Mouse (Mus musculus) 3T3-L1 (cell line): ENCODE results near the gene Irgc1.

ENCODE experiments used
- DNase-seq: peaks from one replicate; pipeline ENCODE4 v3.0.0-alpha.2; 2015; ENCODE audit warnings: low read depth, low spot score

The Irgc1 gene

GRCm38 (mm10) chr7:24437981-24438380 is 14.1 kb downstream of the Irgc1 start:
- no peak for DNase-seq

- no peak for DNase-seq
Observed at GRCm38 (mm10) chr7:24435305-24435704, 16.8 kb downstream of the Irgc1 start.

- no peak for DNase-seq
Observed at GRCm38 (mm10) chr7:24431713-24432112, 20.4 kb downstream of the Irgc1 start.

DNA sequence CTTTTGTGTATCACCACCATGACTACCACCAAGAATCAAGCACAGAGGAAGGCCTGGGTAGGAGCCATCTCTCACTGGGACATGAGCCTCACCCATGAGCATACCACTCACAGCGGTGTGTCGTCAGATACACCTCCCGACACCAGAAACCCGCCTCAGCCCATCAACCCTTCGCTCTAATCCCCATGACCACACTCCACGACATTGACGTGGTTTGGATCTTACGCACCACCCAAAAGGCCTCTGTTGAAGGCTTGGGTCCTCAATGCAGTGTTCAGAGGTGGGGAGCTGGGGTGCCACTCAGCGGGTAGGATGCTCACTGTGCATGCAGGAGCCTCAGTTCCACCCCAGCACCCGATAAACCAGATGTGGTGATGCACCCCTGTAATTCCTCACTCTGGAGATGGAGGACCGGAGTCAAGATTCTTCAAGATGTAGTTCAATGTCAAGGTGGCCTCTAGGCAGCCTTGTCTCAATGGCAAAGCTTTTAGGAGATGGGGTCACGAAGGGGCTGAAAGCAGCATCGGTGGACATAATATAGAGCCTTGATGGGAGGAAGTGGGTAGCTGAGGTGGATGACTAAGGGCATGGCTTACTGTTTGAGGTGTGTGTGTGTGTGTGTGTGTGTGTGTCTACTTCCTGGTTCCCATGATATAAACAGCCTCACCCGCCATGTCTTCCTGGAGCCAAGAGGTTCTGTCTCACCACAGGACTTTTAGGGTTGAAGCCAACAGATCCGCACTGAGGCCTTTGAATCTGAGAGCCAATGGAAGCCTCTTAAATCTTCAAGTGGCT is 21.3 kb downstream of the Irgc1 start:
- DNase-seq, result no peak

GRCm38 (mm10) chr7:24429413-24430112 is 22.5 kb downstream of the Irgc1 start:
- DNase-seq, result no peak

- no peak for DNase-seq
Observed at GRCm38 (mm10) chr7:24428725-24429124, 23.4 kb downstream of the Irgc1 start.

DNA sequence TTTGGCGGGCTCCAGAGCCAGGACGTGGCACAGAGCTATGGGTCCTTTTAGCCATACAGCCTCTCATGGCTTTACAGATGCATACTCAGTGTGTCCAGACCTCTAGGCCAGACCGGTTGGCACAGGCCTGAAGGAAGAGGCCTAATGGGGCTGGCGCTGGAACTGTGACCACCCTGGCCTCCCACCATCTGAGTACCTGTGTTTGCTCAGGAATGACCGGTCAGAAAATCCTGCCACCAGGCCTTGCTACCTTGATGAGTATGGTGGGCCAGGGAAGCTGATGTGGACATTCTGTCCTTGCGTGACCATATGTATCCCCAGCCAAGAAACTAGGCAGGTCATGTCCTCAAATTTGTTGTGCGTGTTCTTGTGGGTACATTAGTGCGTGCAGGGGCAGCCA is 24.9 kb downstream of the Irgc1 start:
- DNase-seq, result no peak

DNA sequence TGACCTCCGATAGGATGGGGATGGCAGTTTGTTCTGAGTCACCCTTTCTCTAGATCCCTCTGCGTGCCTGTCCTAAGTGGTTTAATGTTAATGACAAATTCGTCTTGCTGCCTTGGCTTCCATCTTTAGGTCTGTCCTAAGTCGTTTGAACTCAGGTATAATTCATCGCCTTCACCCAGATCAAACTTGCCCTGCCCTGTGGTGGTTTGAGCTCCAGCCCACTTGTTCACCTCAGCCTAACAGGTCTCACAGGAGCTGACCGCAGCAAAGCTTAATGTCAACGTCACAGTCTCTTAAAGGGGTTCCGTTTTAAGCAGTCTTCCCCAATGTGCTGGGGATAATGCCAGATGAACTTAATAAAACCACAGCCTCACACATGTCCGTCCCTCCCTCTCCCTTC is 26.2 kb downstream of the Irgc1 start:
- DNase-seq, result no peak

- DNase-seq, result no peak
Observed at GRCm38 (mm10) chr7:24423956-24424732, 28.0 kb downstream of the Irgc1 start.

DNA sequence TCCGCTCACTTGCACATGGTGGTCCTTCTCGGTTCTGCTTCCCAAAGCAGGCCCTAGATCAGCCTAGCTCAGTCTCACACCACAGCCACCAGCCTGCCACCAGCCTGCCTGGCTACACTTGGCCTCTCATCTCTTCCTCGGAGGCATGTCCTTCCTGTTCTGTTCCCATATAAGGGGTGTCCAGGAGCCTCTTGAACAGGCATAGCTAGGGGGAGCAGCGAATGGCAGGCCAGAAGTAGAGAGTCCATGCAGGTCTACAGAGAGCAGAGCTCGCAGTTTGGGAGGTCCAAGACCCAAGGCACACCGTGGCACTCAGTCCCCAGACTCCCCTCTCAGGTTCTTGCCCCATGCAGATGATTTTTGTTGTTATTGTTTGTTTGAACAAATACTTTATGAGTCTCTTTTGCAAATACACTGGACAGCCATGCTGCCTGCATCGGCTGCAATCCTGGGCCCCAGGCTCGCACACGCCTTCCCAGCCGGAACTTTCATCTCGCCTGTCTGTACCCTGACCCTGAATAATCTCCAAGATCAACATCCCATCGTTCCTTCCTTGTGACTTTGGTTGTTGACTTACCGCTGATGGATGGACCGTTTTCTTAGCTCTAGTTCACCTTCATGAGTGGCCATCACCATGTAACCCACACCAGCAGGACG is 28.9 kb downstream of the Irgc1 start:
- no peak for DNase-seq

DNA sequence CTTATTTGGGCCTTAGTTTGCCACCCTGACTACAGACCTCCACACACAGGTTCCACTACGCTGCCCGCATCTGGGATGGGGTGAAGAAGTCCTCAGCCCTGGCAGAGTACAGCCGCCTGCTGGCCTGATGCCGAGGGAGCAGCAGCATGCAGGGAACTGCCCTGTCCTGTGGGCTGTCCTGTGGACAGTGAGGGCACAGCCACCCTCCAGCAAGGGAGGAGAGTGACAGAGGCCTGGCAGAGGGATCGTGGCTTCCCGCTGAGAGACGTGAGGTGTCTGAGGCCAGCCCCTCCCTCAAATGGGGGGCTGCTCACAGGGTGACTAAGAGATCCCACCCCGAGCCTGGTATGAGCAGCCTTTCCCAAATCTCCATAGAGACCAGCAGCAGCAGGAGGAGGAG is 29.8 kb downstream of the Irgc1 start:
- no peak for DNase-seq

DNA sequence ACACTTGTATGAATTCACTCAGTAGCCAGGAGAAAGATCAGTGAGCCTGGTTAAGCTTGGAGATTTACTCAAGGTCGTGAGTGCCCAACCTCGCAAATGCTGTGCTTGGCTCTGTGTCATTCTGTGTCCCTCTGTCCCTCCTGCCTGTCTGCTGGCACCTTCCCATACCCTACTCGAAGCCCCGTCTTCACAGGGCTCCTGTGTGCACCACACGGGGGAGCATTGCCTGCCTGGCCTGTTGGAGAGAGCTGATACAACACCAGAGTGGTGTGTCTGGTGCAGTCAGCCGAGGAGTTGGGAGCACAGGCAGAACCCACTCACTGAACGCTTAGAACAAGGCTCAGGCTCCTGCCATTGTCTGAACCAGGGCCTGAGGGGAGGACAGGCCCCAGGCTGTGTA is 30.4 kb downstream of the Irgc1 start:
- DNase-seq, result no peak

DNA sequence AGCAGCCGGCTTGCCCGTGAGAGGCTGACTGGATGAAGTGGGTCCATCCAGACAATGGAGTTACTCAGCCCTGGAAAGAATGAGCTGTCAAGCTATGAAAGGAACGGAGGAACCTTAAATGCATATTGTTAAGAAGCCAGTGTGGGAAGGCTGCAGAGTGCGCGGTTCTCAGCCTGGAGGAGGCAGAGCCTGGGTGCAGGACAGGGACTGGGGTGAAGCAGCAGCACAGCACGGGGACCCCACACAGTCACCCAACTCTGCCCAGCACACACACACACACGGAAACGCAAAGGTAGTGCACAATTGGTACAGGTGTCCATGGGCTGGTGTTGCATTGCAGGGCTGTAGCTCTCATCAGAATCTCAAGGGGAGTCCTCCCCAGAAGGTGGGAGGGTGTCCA is 32.5 kb downstream of the Irgc1 start:
- DNase-seq, result no peak

GRCm38 (mm10) chr7:24415261-24415660 is 36.8 kb downstream of the Irgc1 start:
- no peak for DNase-seq

GRCm38 (mm10) chr7:24413630-24414029 is 38.5 kb downstream of the Irgc1 start:
- no peak for DNase-seq

DNA sequence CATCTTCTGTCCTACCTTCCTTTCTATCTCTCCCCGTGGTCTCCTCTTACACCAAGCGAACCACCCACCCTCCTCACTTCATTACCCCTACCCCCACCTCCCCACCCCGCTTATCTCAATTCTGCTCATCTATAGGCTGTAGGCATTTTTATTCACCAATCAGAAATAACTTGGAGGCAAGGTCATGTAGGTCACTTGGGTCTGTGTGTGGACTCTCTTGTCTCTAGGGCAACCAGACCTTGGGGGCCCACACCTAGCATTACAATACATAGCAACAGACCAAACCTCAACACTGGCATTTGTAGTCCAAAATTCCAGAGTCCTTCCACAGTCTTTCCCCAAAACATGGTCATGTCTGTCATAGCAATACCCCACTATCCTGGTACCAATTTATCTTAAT is 41.3 kb downstream of the Irgc1 start:
- DNase-seq, result no peak

DNA sequence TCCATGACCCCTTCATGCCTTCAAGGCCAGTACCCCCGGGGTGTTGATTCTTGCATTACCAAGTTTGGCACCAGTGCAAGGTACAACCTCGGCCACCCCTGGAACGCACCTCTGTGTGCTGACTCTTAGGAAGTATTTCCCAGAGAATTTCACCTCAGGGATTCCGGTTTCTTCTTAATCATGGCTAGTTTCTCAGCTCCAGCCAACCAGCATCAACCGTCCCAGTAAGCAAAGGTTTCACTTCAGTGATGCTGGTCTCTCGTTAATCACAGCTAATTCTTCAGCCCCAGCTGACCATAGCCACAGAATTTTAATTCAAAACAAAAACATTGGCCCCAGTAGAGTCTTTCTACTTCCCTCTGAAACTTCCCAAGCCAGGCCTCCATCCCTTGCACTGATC is 42.0 kb downstream of the Irgc1 start:
- DNase-seq, result no peak

DNA sequence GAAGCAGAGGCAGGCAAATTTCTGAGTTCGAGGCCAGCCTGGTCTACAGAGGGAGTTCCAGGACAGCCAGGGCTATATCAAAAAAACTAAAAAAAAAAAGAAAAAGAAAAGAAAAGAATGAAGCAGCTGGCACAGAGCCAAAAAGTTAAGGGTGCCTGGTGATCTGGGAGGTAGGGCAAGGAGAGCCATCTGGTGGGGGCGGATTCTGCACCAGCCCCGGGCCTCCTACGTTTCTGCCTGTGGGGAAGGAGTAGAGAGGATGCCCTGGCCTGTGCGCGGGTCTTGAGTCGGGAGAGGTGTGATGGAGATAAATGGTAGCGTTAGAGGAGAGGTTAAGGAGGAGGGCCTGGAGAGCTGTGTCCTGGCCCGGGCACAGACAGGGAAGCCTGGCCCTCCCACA is 43.9 kb downstream of the Irgc1 start:
- DNase-seq, result no peak

DNA sequence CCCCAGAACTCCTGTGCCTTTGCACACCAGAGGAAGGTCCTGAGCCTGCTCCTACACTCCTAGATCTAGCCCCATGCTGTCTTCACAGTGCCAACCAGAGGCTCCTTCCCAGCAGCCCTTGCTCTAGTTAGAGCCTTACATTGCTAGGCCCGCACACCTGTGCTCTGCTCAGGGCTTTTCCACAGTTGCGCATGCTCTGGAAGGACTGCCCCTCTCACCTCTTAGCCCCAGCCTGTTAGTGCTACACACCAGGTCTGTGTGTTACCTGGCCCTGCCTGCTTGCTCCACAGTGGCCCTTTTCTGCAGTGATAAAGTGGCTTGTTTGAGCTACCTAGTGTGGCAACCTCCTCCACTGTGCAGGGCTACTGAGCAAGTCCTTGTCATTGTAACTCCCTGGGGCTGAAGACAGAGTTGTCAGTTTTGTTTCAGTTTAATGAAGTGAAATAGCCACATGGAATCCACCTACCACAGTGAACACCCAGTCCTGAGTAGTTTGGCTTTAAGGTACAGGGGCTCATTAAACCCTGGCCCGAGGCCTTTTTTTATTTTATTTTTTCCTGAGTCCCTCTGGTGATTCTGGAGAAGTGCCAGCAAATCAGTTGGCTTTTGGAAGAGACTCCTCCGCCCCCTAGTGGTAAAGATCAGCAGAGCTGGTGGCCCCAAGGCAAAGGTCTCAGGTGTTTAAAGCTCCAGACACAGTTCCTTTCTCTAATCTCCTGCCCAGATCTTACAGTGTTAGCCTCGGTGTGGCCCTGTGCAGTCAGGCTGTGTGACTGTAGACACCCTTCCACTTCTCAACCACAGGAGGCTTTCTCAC is 45.4 kb downstream of the Irgc1 start:
- DNase-seq, result peak; percentile 87

DNA sequence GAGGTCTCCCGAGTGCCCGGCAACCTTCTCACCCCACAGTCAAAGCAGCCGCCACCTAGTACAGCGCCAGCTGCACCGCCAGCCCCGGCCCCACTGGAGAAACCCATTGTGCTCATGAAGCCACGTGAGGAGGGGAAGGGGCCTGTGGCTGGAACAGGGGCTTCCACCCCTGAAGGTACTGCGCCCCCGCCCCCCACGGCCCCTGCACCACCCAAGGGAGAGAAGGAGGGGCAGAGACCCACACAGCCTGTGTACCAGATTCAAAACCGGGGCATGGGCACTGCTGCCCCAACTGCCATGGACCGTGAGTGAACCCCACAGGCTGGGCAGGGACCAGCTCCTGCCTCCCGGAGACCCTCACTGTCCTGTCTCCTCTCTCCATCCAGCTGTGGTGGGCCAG is 46.4 kb downstream of the Irgc1 start:
- no peak for DNase-seq

DNA sequence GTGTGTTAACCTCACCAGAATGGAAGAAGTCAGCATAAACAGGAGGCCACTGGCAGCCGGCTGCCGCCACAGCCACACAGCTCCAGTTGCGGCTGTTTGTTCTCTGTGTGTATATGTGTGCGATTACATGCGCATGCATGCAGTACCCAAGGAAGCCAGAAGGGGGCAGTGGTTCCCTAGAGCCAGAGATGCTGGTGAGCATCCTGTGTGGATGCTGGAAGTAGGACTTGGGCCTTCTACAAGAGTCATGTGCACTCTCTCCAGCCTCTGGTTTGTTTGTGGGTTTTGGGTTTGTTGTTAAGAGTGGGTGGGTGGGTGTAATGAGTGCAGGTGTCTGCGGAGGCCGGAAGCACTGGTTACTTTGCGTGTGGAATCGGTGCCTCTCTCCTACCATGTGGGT is 49.2 kb downstream of the Irgc1 start:
- DNase-seq, result peak; percentile 14
